Mouse (Mus musculus) gastrocnemius, adult 18-20 months (tissue): ENCODE measurements around the gene Eml4. TPM values are rescaled to one million over a fixed set of nuclear protein-coding genes. Genes with fewer than 3 reads are reported as not detected.

Experiments used
- DNase-seq: peaks from one replicate; pipeline ENCODE4 v3.0.0; 2021; ENCODE audit warnings: low spot score
- total RNA-seq, 2 experiments: library from RNA; stranded (reverse); gene quantifications; 2 replicates each; pipeline ENCODE4 v1.2.3; 2021

Eml4 gene
- total RNA-seq, 2 experiments from 2014 or later, result 1.8 to 2.1 TPM

DNA sequence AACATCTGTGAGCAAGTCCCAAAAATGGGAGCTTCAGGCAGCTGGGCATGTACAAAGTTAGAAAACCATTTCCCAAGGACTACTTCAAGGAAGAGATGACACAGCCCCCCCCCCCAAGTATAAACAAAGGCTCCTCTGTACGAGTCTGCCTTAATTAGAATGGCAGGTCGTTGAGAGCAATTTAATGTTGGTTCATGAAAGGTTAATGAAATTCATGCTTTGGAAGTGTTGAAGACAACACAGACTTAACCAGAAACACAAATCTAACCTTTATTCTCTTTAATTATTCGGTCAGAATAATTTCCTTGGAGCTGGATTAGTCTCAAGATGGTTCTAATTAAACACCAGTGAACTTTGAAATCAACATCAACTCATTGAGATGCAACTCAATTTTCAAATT lies 137.0 kb downstream of the Eml4 start:
- no peak for DNase-seq

DNA sequence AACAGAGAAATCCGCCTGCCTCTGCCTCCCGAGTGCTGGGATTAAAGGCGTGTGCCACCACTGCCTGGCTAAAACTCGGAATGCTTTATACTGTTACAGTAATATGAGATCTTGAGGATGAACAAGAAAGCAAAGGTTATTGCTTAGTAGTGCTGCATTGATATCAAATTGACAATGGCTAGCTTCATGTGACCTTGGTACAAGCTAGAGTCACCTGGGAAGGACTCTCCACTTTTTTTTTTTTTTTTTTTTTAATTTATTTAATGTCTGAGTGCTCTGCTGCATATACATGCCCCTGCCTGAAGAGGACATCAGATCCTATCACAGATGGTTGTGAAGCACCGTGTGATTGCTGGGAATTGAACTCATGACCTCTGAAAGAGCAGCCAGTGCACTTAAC lies 148.2 kb downstream of the Eml4 start:
- DNase-seq, result no peak

DNA sequence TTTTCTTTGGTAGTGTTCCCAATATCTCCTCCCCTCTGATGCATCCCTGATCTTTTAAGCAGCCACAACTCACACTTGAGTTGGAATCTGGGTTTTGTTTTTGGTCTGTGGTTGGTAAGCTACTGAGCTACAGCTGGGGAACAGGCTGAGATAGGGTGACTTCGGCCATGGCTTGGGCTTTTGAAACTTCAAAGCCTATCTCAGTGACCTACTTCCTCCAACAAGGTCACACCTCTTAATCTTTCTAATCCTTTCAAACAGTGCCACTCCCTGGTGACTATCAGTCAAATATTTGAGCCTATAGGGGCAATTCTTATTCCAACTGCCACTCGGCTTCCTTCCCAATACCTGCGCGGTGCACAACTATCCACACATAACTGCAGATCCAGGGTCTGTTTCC lies 149.0 kb downstream of the Eml4 start:
- DNase-seq, result no peak

- DNase-seq, result no peak
These were observed 153.0 kb downstream of the Eml4 start for GRCm38 (mm10) chr17:83503693-83504092.

DNA sequence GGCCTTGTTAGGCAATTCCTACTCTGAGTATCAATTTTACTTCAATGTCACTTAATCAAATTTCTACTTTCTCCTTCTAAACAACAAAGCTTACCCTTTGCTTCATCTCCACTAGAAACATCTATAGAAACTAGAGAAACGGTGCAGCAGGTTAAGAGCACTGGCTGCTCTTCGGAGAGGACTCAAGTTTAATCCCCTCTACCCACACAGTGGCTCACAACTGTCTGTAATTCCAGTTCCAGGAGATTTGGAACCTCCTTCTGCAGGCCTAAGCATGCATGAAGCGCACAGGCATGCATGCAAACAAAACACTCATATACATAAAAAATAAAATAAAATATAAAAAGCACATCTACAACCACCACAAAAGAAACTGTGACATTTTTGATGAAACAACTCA lies 161.4 kb downstream of the Eml4 start:
- DNase-seq, result no peak

DNA sequence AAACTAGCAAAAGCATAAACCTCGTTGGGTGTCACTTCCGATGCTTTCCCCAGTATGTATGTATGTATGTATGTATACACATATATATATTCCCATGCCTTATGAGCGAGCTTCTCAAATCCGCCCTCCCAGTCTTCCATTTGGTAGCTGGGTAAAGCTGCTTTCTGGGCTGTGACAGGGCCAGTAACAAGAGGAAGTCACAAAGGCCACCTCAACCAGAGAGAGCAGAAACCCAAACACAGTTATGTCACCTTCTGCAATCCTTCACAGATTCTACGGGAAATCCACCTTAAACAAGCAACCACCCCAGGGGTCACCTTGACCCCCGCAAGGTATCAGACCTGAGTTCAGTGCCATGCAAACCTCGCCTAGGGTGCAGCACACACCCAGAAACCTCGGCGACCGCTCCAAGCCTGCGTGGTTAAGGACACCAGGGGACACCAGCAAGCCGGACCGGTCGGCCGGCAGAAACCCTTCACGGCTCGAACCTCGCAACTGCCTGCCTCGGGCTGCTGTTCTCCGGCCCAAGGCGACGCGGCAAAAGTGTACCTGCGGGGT lies 163.0 kb downstream of the Eml4 start:
- no peak for DNase-seq

GRCm38 (mm10) chr17:83514213-83514701 lies 163.5 kb downstream of the Eml4 start:
- DNase-seq, result peak; percentile 92

- DNase-seq, result no peak
These were observed 166.7 kb downstream of the Eml4 start, which contains the start of gene Cox7a2l for GRCm38 (mm10) chr17:83517280-83518015. Gene Cox7a2l, minus strand, starts transcription at chr17:83517330.

GRCm38 (mm10) chr17:83521881-83522280 lies 171.2 kb downstream of the Eml4 start:
- DNase-seq, result no peak

- DNase-seq, result no peak
These were observed 172.1 kb downstream of the Eml4 start for GRCm38 (mm10) chr17:83522590-83523379.

- DNase-seq, result no peak
These were observed 174.0 kb downstream of the Eml4 start for GRCm38 (mm10) chr17:83524753-83525152.

DNA sequence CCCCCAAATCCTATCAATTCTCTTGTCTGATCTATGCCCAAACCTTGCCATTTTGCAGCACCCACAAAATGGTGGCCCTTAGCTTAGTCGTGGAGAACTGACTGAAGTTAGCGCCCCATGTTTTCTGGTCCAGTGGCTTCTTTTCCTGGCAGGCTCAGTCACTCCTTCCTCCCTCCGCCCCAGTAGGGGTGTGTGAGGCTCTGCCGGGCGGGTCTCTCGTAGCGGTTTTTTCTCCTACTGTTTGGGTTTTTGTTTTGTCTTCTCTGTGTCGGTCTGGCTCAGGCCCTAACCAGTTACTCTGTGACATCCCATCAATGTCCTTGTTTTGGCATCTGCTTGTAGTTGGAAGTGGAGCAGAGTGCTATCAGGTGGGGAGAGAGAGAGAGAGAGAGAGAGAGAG lies 174.9 kb downstream of the Eml4 start:
- DNase-seq, result no peak

- no peak for DNase-seq
These were observed 175.4 kb downstream of the Eml4 start for GRCm38 (mm10) chr17:83526091-83526561.

GRCm38 (mm10) chr17:83526624-83527532 lies 176.1 kb downstream of the Eml4 start:
- no peak for DNase-seq

DNA sequence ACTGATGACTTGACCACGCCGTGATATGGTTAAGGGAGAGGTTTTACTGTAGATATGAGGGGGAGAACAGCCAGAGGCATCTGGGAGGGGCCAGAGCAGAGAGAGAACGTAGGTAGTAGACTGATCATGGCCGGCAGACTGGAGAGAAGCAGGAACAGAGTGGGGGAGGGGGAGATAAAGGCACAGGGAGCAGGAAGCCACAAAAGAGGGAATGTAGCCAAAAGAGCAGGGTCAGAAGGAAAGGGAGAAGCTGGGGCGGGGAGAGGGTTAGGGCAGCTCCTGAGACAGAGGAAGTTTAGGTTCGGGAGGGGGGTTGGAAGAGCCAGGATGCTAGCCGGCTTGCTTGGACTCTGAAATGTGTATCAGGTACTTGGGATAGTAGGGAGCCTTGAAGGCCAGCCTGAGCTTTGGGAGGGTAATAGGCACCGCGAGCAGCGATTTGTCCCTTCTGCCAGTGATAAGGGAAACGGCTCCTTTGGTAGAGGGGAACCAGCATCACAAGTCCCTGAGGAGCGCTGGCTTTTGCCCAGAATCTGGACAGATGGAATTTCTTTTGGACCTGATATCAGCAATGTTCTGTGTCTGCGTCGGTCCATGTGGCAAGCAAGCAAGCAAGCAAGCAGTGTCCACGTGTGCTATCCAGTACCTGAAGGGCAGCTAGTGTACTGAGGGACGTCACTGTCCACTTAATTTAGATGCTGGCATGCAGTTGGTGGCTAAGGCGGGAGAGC lies 177.1 kb downstream of the Eml4 start:
- no peak for DNase-seq

Other genes with a start within 250 kb of the Eml4 start
- gene Pkdcc, start 135.6 kb upstream of the Eml4 start, total RNA-seq, result 100 to 1,000 TPM in 1 of 2 experiments, 10 to 100 TPM in 1; 78.1 to 111 TPM
- gene Cox7a2l, start 166.4 kb downstream of the Eml4 start, total RNA-seq, result 100 to 1,000 TPM; 151 to 165 TPM